Mouse (Mus musculus): Measurements from ENCODE around the gene Pgp. TPM values are rescaled to one million over a fixed set of nuclear protein-coding genes. Genes with fewer than 3 reads are reported as not detected.

Pgp gene
- total RNA-seq, 2 experiments from 2014 or later = 85.8 to 86.4 TPM

DNA sequence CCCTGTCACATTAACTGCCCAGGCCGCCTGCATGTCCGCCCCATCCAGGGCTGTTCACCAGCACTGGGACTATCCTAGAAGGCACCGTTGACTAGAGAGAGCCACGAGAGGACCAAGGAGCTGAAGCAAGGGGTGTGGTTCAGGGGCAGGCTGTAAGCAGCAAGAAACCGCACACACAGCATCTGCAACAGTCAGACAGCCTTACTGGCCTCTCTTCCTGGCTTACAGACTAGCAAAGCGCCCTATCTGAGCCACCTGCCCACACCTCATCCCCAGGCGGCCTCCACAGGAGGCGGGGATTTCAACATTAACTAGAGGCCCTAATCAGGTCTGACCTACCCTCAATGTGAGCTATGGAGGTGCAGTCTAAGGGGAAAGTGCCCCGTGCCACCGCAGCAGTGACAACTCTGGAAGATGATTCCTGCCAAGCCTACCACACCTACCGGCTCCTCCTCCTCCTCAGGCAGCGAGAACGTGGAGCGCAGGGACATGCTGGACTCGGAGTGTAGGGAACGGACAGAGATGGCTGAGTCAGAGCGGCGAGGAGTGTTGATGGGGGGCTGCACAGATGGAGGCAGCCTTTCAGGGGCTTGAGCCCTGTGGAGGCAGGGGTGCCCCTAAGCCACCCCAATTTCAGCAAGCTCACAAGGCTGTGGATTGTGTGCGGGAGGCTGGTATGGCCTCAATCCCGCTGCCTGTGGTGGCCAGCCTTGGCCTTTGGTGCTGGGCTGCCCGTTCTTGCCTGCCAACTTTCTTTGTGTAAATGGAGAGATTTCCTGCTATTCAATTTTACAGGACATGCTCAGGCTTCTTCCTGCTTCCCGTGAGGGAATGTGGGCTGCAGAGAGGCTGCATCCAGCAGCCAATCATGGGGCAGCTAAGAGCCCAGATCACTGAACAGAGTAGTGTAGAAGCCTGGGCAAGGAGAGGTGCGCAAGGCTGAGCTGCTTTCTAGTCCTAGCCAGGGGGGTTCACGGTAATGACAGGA is 44.4 kb downstream of the Pgp start:
- DNase-seq (ENCODE audit: low spot score in 2 of 2) = no peak

DNA sequence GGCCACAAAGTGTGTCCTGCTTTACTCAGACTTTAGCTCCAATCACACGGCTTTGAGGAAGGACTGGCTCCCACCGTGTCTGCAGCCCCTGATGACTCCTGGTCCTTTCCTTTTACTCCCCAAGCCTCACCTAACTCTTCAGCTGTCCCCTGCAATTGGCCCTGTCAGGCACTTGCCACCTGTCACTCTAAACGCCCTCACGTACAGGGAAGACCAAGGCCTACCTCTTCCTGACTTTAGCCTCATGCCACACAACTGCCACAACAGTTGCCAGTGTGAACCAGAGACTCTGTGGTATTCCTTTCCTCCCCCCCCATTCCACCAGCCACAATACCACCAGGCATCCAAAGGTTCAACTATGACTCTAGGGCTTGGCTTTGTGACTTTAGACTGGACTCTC is 50.3 kb downstream of the Pgp start:
- no peak for DNase-seq (ENCODE audit: low spot score in 2 of 2)

Other genes with a start within 250 kb of the Pgp start
- gene Tedc2, start 249.5 kb upstream of the Pgp start, total RNA-seq (2021) = 1 to 10 TPM; 3.5 to 7.1 TPM
- 1 to 10 TPM; 2.2 to 2.3 TPM for gene Ccnf, start 218.9 kb upstream of the Pgp start, total RNA-seq (2021)
- under 1 TPM in 1 of 2 experiments, not detected in 1; 0.10 TPM for gene Abca17, start 119.3 kb upstream of the Pgp start, total RNA-seq (2021)
- gene Abca3, start 118.4 kb upstream of the Pgp start, total RNA-seq (2021) = 10 to 100 TPM; 23.2 to 27.7 TPM
- gene Rnps1, start 55.8 kb upstream of the Pgp start, total RNA-seq (2021) = 10 to 100 TPM; 61.1 to 82.0 TPM
- 100 to 1,000 TPM; 249 to 330 TPM for gene Eci1, start 43.8 kb upstream of the Pgp start, total RNA-seq (2021)
- gene Dnase1l2, start 27.3 kb upstream of the Pgp start, total RNA-seq (2021) = 1 to 10 TPM; 2.8 to 4.0 TPM
- gene E4f1, start 79 bp upstream of the Pgp start, total RNA-seq (2021) = 10 to 100 TPM; 21.9 to 23.1 TPM
- gene Bricd5, start 3.5 kb downstream of the Pgp start, total RNA-seq (2021) = under 1 TPM; 0.42 to 0.53 TPM
- gene Mlst8, start 8.7 kb downstream of the Pgp start, total RNA-seq (2021) = 10 to 100 TPM; 24.6 to 26.5 TPM
- gene Caskin1, start 18.2 kb downstream of the Pgp start, total RNA-seq (2021) = 10 to 100 TPM; 16.0 to 31.5 TPM
- gene Traf7, start 57.5 kb downstream of the Pgp start, total RNA-seq (2021) = 100 to 1,000 TPM; 101 to 105 TPM
- 1 to 10 TPM; 1.5 to 2.0 TPM for gene Rab26, start 63.8 kb downstream of the Pgp start, total RNA-seq (2021)
- gene Pkd1, start 79.4 kb downstream of the Pgp start, total RNA-seq (2021) = 10 to 100 TPM; 37.9 to 38.2 TPM
- 100 to 1,000 TPM in 1 of 2 experiments, 10 to 100 TPM in 1; 93.3 to 111 TPM for gene Tsc2, start 162.2 kb downstream of the Pgp start, total RNA-seq (2021)
- gene Nthl1, start 162.3 kb downstream of the Pgp start, total RNA-seq (2021) = 1 to 10 TPM; 7.3 to 8.0 TPM
- 10 to 100 TPM; 62.0 to 90.2 TPM for gene Slc9a3r2, start 179.9 kb downstream of the Pgp start, total RNA-seq (2021)
- not detected for gene Npw, start 188.1 kb downstream of the Pgp start, total RNA-seq (2021)
- 10 to 100 TPM; 50.0 to 55.7 TPM for gene Zfp598, start 199.3 kb downstream of the Pgp start, total RNA-seq (2021)
- 1 to 10 TPM; 2.2 to 3.3 TPM for gene Syngr3, start 219.6 kb downstream of the Pgp start, total RNA-seq (2021)
- 10 to 100 TPM; 31.9 to 33.9 TPM for gene Gfer, start 225.8 kb downstream of the Pgp start, total RNA-seq (2021)
- 1 to 10 TPM; 2.8 to 3.9 TPM for gene Noxo1, start 225.8 kb downstream of the Pgp start, total RNA-seq (2021)
- gene Tbl3, start 237.3 kb downstream of the Pgp start, total RNA-seq (2021) = 10 to 100 TPM; 30.2 to 32.4 TPM
- not detected for gene Rnf151, start 247.7 kb downstream of the Pgp start, total RNA-seq (2021)
- 100 to 1,000 TPM; 653 to 681 TPM for gene Rps2, start 247.7 kb downstream of the Pgp start, total RNA-seq (2021)